26 mouse cellular contexts compared by ENCODE assay signal in the genomic region with DNA sequence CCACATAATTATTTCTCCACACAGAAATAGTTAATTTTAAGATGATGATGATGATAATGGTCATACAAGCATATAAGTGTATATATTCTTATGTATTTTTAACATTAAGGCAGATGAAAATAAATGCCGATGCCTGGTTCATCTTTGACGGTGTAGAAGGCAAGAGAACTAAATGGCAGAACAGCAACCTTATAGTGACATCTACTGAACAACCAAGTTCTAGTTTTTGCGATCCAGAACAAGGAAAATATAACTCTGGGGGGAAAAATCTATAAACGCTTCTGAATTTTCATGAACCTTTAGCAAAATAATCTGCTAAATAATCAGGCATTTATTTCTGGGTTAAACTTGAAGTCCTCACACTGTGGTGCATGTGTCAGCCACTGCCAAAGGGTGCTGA.
"Had no signal": no experiment of that assay in that cellular context is flagged by ENCODE, and none has a peak within 500 bp of the region (broad histone marks: within the 10 kb centered on the region; RNA-seq: fewer than 3 reads in every experiment).

No protein-coding gene starts in this region.

- H3K4me3 ChIP-seq: heart, adult 2 months; heart, embryonic 13.5 days; heart, embryonic 15.5 days; hindbrain, embryonic 12.5 days; kidney, embryonic 15.5 days; limb, embryonic 13.5 days; limb, embryonic 15.5 days; liver, embryonic 12.5 days had no signal

- ATAC-seq: hindbrain, embryonic 16.5 days; intestine, embryonic 16.5 days; liver, embryonic 12.5 days had no signal

- DNase-seq: gastrocnemius, postnatal 14 days; gastrocnemius, postnatal 36 days; heart, adult 11 months; heart, adult 2 months; heart, postnatal 14 days; heart, postnatal 36 days; kidney, adult 11 months; kidney, adult 2 months; kidney, adult 9 months; kidney, postnatal 14 days; kidney, postnatal 36 days; layer of hippocampus, adult 9-11 months; layer of hippocampus, postnatal 36 days had no signal

- H3K4me1 ChIP-seq: heart, embryonic 13.5 days; heart, embryonic 15.5 days; hindbrain, embryonic 12.5 days; kidney, embryonic 15.5 days; limb, embryonic 15.5 days; liver, embryonic 12.5 days had no signal

- H3K36me3 ChIP-seq: heart, embryonic 13.5 days; heart, embryonic 15.5 days; hindbrain, embryonic 12.5 days; kidney, embryonic 15.5 days; limb, embryonic 13.5 days; limb, embryonic 15.5 days; liver, embryonic 12.5 days had no signal

- H3K27me3 ChIP-seq: heart, embryonic 13.5 days; heart, embryonic 15.5 days; hindbrain, embryonic 12.5 days; kidney, embryonic 15.5 days; limb, embryonic 13.5 days; limb, embryonic 15.5 days; liver, embryonic 12.5 days had no signal

- H3K9me3 ChIP-seq: heart, embryonic 13.5 days; heart, embryonic 15.5 days; hindbrain, embryonic 12.5 days; kidney, embryonic 15.5 days; limb, embryonic 13.5 days; limb, embryonic 15.5 days; liver, embryonic 12.5 days had no signal

- H3K4me2 ChIP-seq: heart, embryonic 11.5 days; heart, embryonic 13.5 days; heart, embryonic 15.5 days; hindbrain, embryonic 12.5 days; hindbrain, embryonic 14.5 days; kidney, embryonic 15.5 days; limb, embryonic 13.5 days; limb, embryonic 15.5 days; liver, embryonic 12.5 days had no signal

- H3K27ac ChIP-seq: heart, adult 2 months; heart, embryonic 13.5 days; heart, embryonic 15.5 days; hindbrain, embryonic 12.5 days; hindbrain, embryonic 14.5 days; kidney, embryonic 15.5 days; kidney, postnatal 0 days; limb, embryonic 13.5 days; limb, embryonic 15.5 days; liver, embryonic 12.5 days; liver, embryonic 14.5 days had no signal

- H3K9ac ChIP-seq: heart, embryonic 13.5 days; heart, embryonic 15.5 days; hindbrain, embryonic 12.5 days; hindbrain, embryonic 14.5 days; kidney, embryonic 15.5 days; limb, embryonic 13.5 days; limb, embryonic 15.5 days; liver, embryonic 12.5 days; liver, embryonic 14.5 days had no signal
